In genomic region chr17:47482401-47482800, GRCm38 (mm10) we compare ENCODE assay signal across 10 mouse cellular contexts. TPM values are rescaled to one million over a fixed set of nuclear protein-coding genes. Genes with fewer than 3 reads are reported as not detected.
DNase-seq lines count a peak whose midpoint lies in the region; ATAC-seq and TF ChIP-seq lines count a peak whose summit lies in the region.
"Had no signal": no experiment of that assay in that cellular context is flagged by ENCODE, and none has a peak within 500 bp of the region (broad histone marks: within the 10 kb centered on the region; RNA-seq: fewer than 3 reads in every experiment).

No protein-coding gene starts in this region.

- no peak overlapping the region for H3K4me2 ChIP-seq in heart, postnatal 0 days (ENCODE audit: low read depth, low read length)
- no peak overlapping the region for H3K4me2 ChIP-seq in heart, embryonic 12.5 days
- H3K4me2 ChIP-seq in hindbrain, postnatal 0 days (ENCODE audit: low read depth, low read length): no peak overlapping the region
- H3K4me2 ChIP-seq: liver, embryonic 15.5 days had no signal

- no peaks in the 10 kb centered on the region for H3K36me3 ChIP-seq in heart, postnatal 0 days (replicated peaks; ENCODE audit: control insufficient read depth, insufficient read depth, low read length)
- H3K36me3 ChIP-seq in heart, embryonic 12.5 days: no peaks in the 10 kb centered on the region
- no peaks in the 10 kb centered on the region for H3K36me3 ChIP-seq in hindbrain, postnatal 0 days (ENCODE audit: insufficient read depth, low read length)

- no peaks in the 10 kb centered on the region for H3K27me3 ChIP-seq in heart, postnatal 0 days (ENCODE audit: control insufficient read depth, insufficient read depth, low read length)
- no peaks in the 10 kb centered on the region for H3K27me3 ChIP-seq in heart, embryonic 12.5 days (replicated peaks)
- H3K27me3 ChIP-seq in hindbrain, postnatal 0 days (ENCODE audit: insufficient read depth, low read length): no peaks in the 10 kb centered on the region
- H3K27me3 ChIP-seq: liver, embryonic 15.5 days had no signal

- WGBS in heart, postnatal 0 days: 63% methylated on average over 2 of the region's 2 CpGs
- WGBS in heart, embryonic 12.5 days: 43% methylated on average over 2 of the region's 2 CpGs
- 31% methylated on average over 2 of the region's 2 CpGs for WGBS in hindbrain, postnatal 0 days

- H3K9ac ChIP-seq in heart, postnatal 0 days (replicated peaks; ENCODE audit: low read depth, low read length): no peak overlapping the region
- H3K9ac ChIP-seq in heart, embryonic 12.5 days: no peak overlapping the region
- H3K9ac ChIP-seq in hindbrain, postnatal 0 days (replicated peaks; ENCODE audit: low read length): no peak overlapping the region
- H3K9ac ChIP-seq: liver, embryonic 15.5 days had no signal

- peak; percentile 77 for TF ChIP-seq CTCF in heart, postnatal 0 days (IDR thresholded peaks at IDR 0.05; ENCODE audit: low read depth)
- peak; percentile 75 for TF ChIP-seq CTCF in hindbrain, postnatal 0 days (IDR thresholded peaks at IDR 0.05; ENCODE audit: low read depth)

- ATAC-seq in heart, postnatal 0 days (ENCODE audit: insufficient read depth, low read depth): no peak
- no peak for ATAC-seq in heart, embryonic 12.5 days (ENCODE audit: insufficient number of reproducible peaks, low FRiP score)
- ATAC-seq in hindbrain, postnatal 0 days: no peak
- ATAC-seq in monocyte, adult 5-6 weeks (replicated peaks; ENCODE audit: insufficient number of reproducible peaks, low FRiP score, low TSS enrichment, poor library complexity, severe bottlenecking): peak; percentile 48; the same call in 1 of the 2 replicates

- H3K4me3 ChIP-seq in heart, postnatal 0 days (ENCODE audit: low read depth, low read length): no peak overlapping the region
- no peak overlapping the region for H3K4me3 ChIP-seq in heart, embryonic 12.5 days
- H3K4me3 ChIP-seq in hindbrain, postnatal 0 days (ENCODE audit: low read length): no peak overlapping the region
- H3K4me3 ChIP-seq: erythroblast, embryonic 14.5 days; liver, embryonic 15.5 days had no signal

- H3K27ac ChIP-seq in heart, postnatal 0 days (ENCODE audit: low read depth): no peak overlapping the region
- no peak overlapping the region for H3K27ac ChIP-seq in heart, embryonic 12.5 days (ENCODE audit: poor library complexity, severe bottlenecking)
- H3K27ac ChIP-seq in hindbrain, postnatal 0 days: no peak overlapping the region
- H3K27ac ChIP-seq: liver, embryonic 15.5 days had no signal

- no peak for DNase-seq in heart, postnatal 0 days (ENCODE audit: low spot score)
- peak; percentile 67 for DNase-seq in ovary, postnatal 36 days (ENCODE audit: low spot score)
- no peak for DNase-seq in ovary, postnatal 10 days (ENCODE audit: low spot score)
- peak; percentile 78 for DNase-seq in adrenal gland, postnatal 25 days
- DNase-seq in hindbrain, postnatal 0 days (ENCODE audit: low spot score): peak; percentile 62
- DNase-seq in thymus, postnatal 4 days: peak; percentile 90

- H3K4me1 ChIP-seq in heart, postnatal 0 days (ENCODE audit: control insufficient read depth, insufficient read depth): 0 out of 2 replicates have a peak, but pooled peaks cover 8% of the 10 kb centered on the region
- peaks cover 48% of the 10 kb centered on the region for H3K4me1 ChIP-seq in heart, embryonic 12.5 days (replicated peaks)
- H3K4me1 ChIP-seq in hindbrain, postnatal 0 days (ENCODE audit: insufficient read depth, low read length): no peaks in the 10 kb centered on the region

- no peaks in the 10 kb centered on the region for H3K9me3 ChIP-seq in heart, postnatal 0 days (replicated peaks; ENCODE audit: control insufficient read depth, low read length)
- no peaks in the 10 kb centered on the region for H3K9me3 ChIP-seq in heart, embryonic 12.5 days (replicated peaks)
- H3K9me3 ChIP-seq in hindbrain, postnatal 0 days (ENCODE audit: low read length): no peaks in the 10 kb centered on the region
- H3K9me3 ChIP-seq: liver, embryonic 15.5 days had no signal

- TF ChIP-seq EP300 in heart, postnatal 0 days (IDR thresholded peaks at IDR 0.05; ENCODE audit: low read depth): no peak

RNA-seq across cellular contexts. Expression of gene Taf8, which starts 19.7 kb away (rescaled TPM):
- total RNA-seq in heart, postnatal 0 days (2014; rRNA removed; ENCODE audit: low replicate concordance): 14.7 and 26.4 TPM in 2 replicates
- 11.5 and 11.9 TPM in 2 replicates for polyA plus RNA-seq in heart, postnatal 0 days (2015; fragmentation: Nextera tagmentation; extraction: Ambion mirVana)
- 21.1 and 22.1 TPM in 2 replicates for polyA plus RNA-seq in heart, embryonic 12.5 days (2016; fragmentation: Nextera tagmentation; extraction: Ambion mirVana)
- 21.1 and 25.7 TPM in 2 replicates for total RNA-seq in adrenal gland, postnatal 25 days (2021)
- total RNA-seq in hindbrain, postnatal 0 days (2014; rRNA removed): 17.9 and 22.2 TPM in 2 replicates
- polyA plus RNA-seq in hindbrain, postnatal 0 days (2015; fragmentation: Nextera tagmentation; extraction: Ambion mirVana): 11.8 and 12.3 TPM in 2 replicates
- total RNA-seq in monocyte, adult 5-6 weeks (2017): 67.5 to 90.9 TPM (median 77.3 TPM) in 3 replicates

RNA-seq across cellular contexts. Expression of gene Ccnd3, which starts 22.4 kb away (rescaled TPM):
- 231 and 248 TPM in 2 replicates for total RNA-seq in heart, postnatal 0 days (2014; rRNA removed; ENCODE audit: low replicate concordance)
- polyA plus RNA-seq in heart, postnatal 0 days (2015; fragmentation: Nextera tagmentation; extraction: Ambion mirVana): 180 and 187 TPM in 2 replicates
- 533 and 538 TPM in 2 replicates for polyA plus RNA-seq in heart, embryonic 12.5 days (2016; fragmentation: Nextera tagmentation; extraction: Ambion mirVana)
- total RNA-seq in adrenal gland, postnatal 25 days (2021): 385 and 429 TPM in 2 replicates
- 55.0 and 63.4 TPM in 2 replicates for total RNA-seq in hindbrain, postnatal 0 days (2014; rRNA removed)
- polyA plus RNA-seq in hindbrain, postnatal 0 days (2015; fragmentation: Nextera tagmentation; extraction: Ambion mirVana): 69.3 and 71.5 TPM in 2 replicates
- total RNA-seq in monocyte, adult 5-6 weeks (2017): 152 to 227 TPM (median 161 TPM) in 3 replicates

RNA-seq across cellular contexts. Expression of gene 1700001C19Rik, which starts 45.2 kb away (rescaled TPM):
- 3.4 TPM in 1 of 2 replicates, not detected in the other for total RNA-seq in heart, postnatal 0 days (2014; rRNA removed; ENCODE audit: low replicate concordance)
- 1.1 and 1.4 TPM in 2 replicates for polyA plus RNA-seq in heart, postnatal 0 days (2015; fragmentation: Nextera tagmentation; extraction: Ambion mirVana)
- polyA plus RNA-seq in heart, embryonic 12.5 days (2016; fragmentation: Nextera tagmentation; extraction: Ambion mirVana): 1.0 and 1.2 TPM in 2 replicates
- total RNA-seq in adrenal gland, postnatal 25 days (2021): not detected in 2 replicates
- 1.7 TPM in 1 of 2 replicates, not detected in the other for total RNA-seq in hindbrain, postnatal 0 days (2014; rRNA removed)
- polyA plus RNA-seq in hindbrain, postnatal 0 days (2015; fragmentation: Nextera tagmentation; extraction: Ambion mirVana): 0.45 and 0.81 TPM in 2 replicates
- total RNA-seq in monocyte, adult 5-6 weeks (2017): not detected in 3 replicates
- polyA plus RNA-seq: erythroblast, embryonic 14.5 days had no signal

RNA-seq across cellular contexts. Expression of gene AI661453, which starts 46.0 kb away (rescaled TPM):
- 1.3 and 1.8 TPM in 2 replicates for total RNA-seq in heart, postnatal 0 days (2014; rRNA removed; ENCODE audit: low replicate concordance)
- polyA plus RNA-seq in heart, postnatal 0 days (2015; fragmentation: Nextera tagmentation; extraction: Ambion mirVana): 0.92 and 1.0 TPM in 2 replicates
- 0.85 and 1.1 TPM in 2 replicates for polyA plus RNA-seq in heart, embryonic 12.5 days (2016; fragmentation: Nextera tagmentation; extraction: Ambion mirVana)
- 0.73 and 0.86 TPM in 2 replicates for total RNA-seq in adrenal gland, postnatal 25 days (2021)
- 0.52 and 2.7 TPM in 2 replicates for total RNA-seq in hindbrain, postnatal 0 days (2014; rRNA removed)
- polyA plus RNA-seq in hindbrain, postnatal 0 days (2015; fragmentation: Nextera tagmentation; extraction: Ambion mirVana): 0.14 and 0.15 TPM in 2 replicates
- total RNA-seq in monocyte, adult 5-6 weeks (2017): 0.29 TPM in 1 of 3 replicates, not detected in the others
- polyA plus RNA-seq: erythroblast, embryonic 14.5 days had no signal

Comparison
In these comparisons a context has a peak if more than half of its experiments do, and no peak if none do; other contexts are left out.
1. DNase-seq: peak in ovary, postnatal 36 days (single experiment), adrenal gland, postnatal 25 days (single experiment), hindbrain, postnatal 0 days (single experiment) and thymus, postnatal 4 days (single experiment); none in heart, postnatal 0 days (single experiment) and ovary, postnatal 10 days (single experiment).